Mouse (Mus musculus) liver, embryonic 11.5 days (tissue): ENCODE data around the gene Zfp872. TPM values are rescaled to one million over a fixed set of nuclear protein-coding genes. Genes with fewer than 3 reads are reported as not detected.
A peak's percentile ranks its signal among the peaks of the same experiment; 100 is the strongest.
"Not testable (repeated sequence)": the region's sequence is repeated elsewhere in the genome, so short reads cannot be mapped to it uniquely, and the experiment has no call there.

ENCODE experiments used
- ATAC-seq: fragments of 200-750 bp; cut with Nextera tagmentation; replicated peaks from 2 replicates; pipeline ENCODE4 v1.8.0; 2017; ENCODE audit warnings: moderate number of reproducible peaks, mild to moderate bottlenecking, moderate TSS enrichment, moderate library complexity; ENCODE audit not compliant: low FRiP score
- DNase-seq: peaks from one replicate; pipeline ENCODE4 v3.0.0-alpha.2; 2017; ENCODE audit warnings: low spot score
- H3K27ac ChIP-seq: fragments of 300-500 bp; sonication (generic); 2 replicates; pipeline ENCODE4 v1.5.1; 2014; ENCODE audit warnings: mild to moderate bottlenecking, low read depth, low read length, control low read depth
- H3K27me3 ChIP-seq: fragments of 300-500 bp; sonication (generic); replicated peaks from 2 replicates; pipeline ENCODE4 v1.6.1; 2014; ENCODE audit warnings: low read length, mixed read lengths; ENCODE audit not compliant: control insufficient read depth, insufficient read depth
- H3K36me3 ChIP-seq: fragments of 300-500 bp; sonication (generic); 2 replicates; pipeline ENCODE4 v1.6.1; 2014; ENCODE audit warnings: mild to moderate bottlenecking, low read length, moderate library complexity, mixed read lengths; ENCODE audit not compliant: control insufficient read depth, insufficient read depth
- H3K4me1 ChIP-seq: fragments of 300-500 bp; sonication (generic); replicated peaks from 2 replicates; pipeline ENCODE4 v1.6.1; 2014; ENCODE audit warnings: low read length, mixed read lengths; ENCODE audit not compliant: control insufficient read depth, insufficient read depth
- H3K4me2 ChIP-seq: fragments of 300-500 bp; sonication (generic); 2 replicates; pipeline ENCODE4 v1.6.1; 2014; ENCODE audit warnings: mild to moderate bottlenecking, control low read depth, moderate library complexity
- H3K4me3 ChIP-seq: fragments of 300-500 bp; sonication (generic); 2 replicates; pipeline ENCODE4 v1.5.1; 2014; ENCODE audit warnings: low read depth, low read length, control low read depth
- H3K9ac ChIP-seq: fragments of 300-500 bp; sonication (generic); 2 replicates; pipeline ENCODE4 v1.6.1; 2014; ENCODE audit warnings: low read depth, low read length, control low read depth
- H3K9me3 ChIP-seq: fragments of 300-500 bp; sonication (generic); 2 replicates; pipeline ENCODE4 v1.6.1; 2016; ENCODE audit warnings: low read length, inconsistent platforms, mixed read lengths; ENCODE audit not compliant: control insufficient read depth
- WGBS: fragments of 180-500 bp; shearing (Covaris S2); extraction: QIAGEN DNeasy Blood & Tissue Kit; methylation state at CpG from one replicate; pipeline ENCODE4 v1.1.7; 2014; 5-methylcytosine and 5-hydroxymethylcytosine counted together
- polyA plus RNA-seq: library from polyadenylated mRNA; unstranded; fragments of >200 nt; fragmentation: Nextera tagmentation; extraction: Ambion mirVana; gene quantifications from 2 replicates; pipeline ENCODE4 v1.2.1, GENCODE M21; 2014

The Zfp872 gene
- polyA plus RNA-seq, 1 experiment from 2014 or later: 0.15 TPM

DNA sequence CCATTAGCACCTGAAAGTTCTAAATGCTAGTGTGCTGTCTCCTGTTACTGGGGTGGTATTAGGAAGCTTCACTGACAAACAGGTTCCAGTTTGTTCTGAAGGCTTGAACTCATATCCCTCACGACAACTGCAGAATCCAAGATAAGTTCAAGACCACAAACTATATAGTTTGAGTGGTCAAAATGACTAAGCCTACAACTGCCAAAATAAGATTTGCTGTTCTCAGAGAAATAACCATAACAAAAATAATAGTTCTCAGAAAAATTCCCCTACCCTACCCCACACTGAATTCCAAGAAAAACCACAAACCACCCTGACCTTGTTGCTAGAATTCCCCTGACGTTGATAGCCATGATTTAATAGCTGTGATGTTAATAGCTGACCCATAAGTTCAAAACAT is 26.7 kb downstream of the Zfp872 start:
- no peak for DNase-seq
- 33% methylated on average over 2 of the region's 2 CpGs for WGBS
- H3K4me2 ChIP-seq: no peak overlapping the region

DNA sequence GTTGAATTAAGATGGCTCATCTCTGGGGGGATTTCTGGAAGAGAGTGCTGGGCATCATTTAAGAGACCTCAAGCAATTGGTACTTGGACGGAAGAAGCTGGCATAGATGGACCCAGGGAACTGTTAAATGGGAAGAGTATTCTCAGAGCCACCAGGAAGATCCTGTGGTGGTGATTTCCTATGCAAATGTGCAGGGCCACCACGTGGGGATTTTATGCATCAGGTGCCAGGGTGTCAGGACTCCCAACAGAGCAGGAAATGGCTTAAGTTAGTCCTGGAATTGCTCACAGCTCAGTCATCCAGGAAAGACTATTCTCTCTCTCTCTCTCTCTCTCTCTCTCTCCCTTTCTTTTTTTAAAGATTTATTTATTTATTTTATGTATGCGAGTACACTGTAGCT is 28.8 kb downstream of the Zfp872 start:
- Histone ChIP-seq H3K9me3 (no peaks in the 10 kb centered on the region), H3K4me1 (no peaks in the 10 kb centered on the region), H3K4me3 (no peak overlapping the region), H3K36me3 (no peaks in the 10 kb centered on the region), H3K9ac (no peak overlapping the region), H3K27ac (no peak overlapping the region), H3K4me2 (no peak overlapping the region), H3K27me3 (no peaks in the 10 kb centered on the region)
- ATAC-seq (no peak), DNase-seq (no peak)
- 54% methylated on average over 3 of the region's 3 CpGs for WGBS

More for the DNA sequence above, 26.7 kb downstream of the Zfp872 start:
- Histone ChIP-seq H3K4me3 (no peak overlapping the region), H3K4me1 (no peaks in the 10 kb centered on the region), H3K9ac (no peak overlapping the region), H3K27ac (no peak overlapping the region), H3K36me3 (no peaks in the 10 kb centered on the region), H3K9me3 (no peaks in the 10 kb centered on the region), H3K27me3 (no peaks in the 10 kb centered on the region)
- no peak for ATAC-seq

DNA sequence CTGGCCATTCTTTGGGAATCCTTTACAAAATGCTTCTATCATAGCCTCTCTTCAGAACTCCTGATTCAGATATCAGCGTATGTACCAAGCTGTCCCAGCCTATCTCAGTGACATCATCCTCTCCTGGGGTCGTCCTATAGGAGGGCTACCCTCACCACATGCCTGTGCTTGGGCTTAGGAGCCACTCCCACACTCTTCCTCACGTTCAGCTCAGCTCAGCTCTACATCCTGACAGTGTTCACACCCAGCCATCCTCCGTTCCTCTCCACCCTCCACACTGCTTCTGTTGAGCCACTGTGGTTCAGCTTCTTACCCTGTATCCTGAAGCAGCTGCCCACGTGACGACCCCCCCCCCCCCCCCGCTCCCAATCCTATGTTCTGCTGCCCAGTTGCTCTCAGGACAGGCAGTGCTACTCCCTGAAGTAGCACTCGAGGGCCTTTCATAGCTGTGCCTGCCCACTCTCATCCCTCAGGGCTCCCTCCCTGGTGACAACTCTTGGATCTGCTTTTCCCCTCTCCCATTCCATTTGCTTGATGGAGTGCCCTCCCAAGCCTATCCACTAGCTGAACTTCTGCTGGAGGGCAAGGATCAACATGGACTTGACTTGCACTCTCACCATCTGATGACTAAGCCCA is 30.1 kb downstream of the Zfp872 start:
- Histone ChIP-seq H3K36me3 (no peaks in the 10 kb centered on the region), H3K27ac (no peak overlapping the region), H3K27me3 (no peaks in the 10 kb centered on the region), H3K4me2 (no peak overlapping the region), H3K9me3 (no peaks in the 10 kb centered on the region), H3K4me3 (no peak overlapping the region), H3K9ac (no peak overlapping the region), H3K4me1 (no peaks in the 10 kb centered on the region)
- WGBS: 46% methylated on average over 8 of the region's 8 CpGs
- DNase-seq: no peak
- ATAC-seq: no peak

DNA sequence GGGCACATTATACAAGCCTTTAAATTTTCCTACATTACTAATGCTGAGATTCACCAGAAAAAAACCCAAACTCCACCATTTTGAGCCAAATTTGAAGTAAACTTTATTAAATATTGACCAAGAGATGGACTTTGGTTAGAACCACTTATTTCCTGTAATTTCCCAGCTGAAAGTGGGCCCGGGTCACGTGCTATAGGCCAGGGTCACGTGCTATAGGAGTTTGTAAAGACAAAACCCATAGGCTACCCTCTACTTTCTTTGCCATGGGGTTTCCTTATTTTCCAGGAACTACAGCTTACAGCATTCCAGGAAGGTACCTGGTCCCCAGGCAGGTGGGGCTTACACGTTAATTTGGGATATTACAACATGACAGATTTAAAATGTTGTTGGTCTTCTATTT is 36.2 kb downstream of the Zfp872 start:
- WGBS: 89% methylated on average over 4 of the region's 4 CpGs
- no peak for ATAC-seq
- no peak overlapping the region for H3K4me3 ChIP-seq
- no peaks in the 10 kb centered on the region for H3K9me3 ChIP-seq
- no peak overlapping the region for H3K4me2 ChIP-seq
- H3K4me1 ChIP-seq: no peaks in the 10 kb centered on the region; the same call in 1 of the 2 replicates
- DNase-seq: no peak
- no peak overlapping the region for H3K27ac ChIP-seq
- no peaks in the 10 kb centered on the region for H3K36me3 ChIP-seq
- no peak overlapping the region for H3K9ac ChIP-seq
- no peaks in the 10 kb centered on the region for H3K27me3 ChIP-seq

DNA sequence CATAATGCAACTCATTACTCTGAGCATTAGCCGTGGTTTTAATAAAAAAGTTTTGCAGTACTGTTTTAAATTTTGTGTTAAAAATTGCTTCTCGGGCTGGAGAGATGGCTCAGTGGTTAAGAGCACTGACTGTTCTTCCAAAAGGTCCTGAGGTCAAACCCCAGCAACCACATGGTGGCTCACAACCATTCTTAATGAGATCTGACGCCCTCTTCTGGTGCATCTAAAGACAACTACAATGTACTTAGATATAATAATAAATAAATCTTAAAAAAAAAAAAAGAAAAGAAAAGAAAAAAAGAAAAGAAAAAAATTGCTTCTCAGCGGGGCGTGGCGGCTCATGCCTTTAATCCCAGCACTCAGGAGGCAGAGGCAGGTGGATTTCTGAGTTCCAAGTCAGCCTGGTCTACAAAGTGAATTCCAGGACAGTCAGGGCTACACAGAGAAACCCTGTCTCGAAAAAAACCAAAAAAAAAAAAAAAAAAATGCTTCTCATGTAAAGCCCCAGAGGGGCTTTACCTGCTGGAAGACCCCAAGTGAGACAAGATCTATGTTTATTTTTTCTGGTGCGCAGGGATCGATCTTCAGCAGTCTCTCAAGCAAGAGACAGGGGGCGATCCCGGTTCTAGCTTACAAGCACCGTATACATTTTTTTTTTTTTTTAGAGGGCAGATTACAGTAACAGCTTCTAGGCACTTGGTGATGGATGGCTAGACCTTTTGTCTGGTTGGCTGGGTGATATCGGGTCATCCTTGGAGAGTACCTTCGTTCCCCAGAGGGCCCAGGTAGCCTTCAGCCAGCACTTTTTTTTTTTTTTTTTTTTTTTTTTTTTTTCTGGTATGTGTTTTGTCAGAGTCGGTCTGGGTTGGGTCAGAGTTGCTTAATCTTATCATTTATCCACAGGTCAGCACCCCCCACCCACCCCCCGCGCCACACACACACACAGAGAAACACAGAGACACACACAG is 36.9 kb downstream of the Zfp872 start:
- Histone ChIP-seq H3K27me3 (no peaks in the 10 kb centered on the region), H3K9ac (peak overlapping the region; percentile 69), H3K4me1 (no peaks in the 10 kb centered on the region; the same call in 1 of the 2 replicates), H3K27ac (peak overlapping the region; percentile 60; the same call in 1 of the 2 replicates), H3K4me2 (peak overlapping the region; percentile 81), H3K9me3 (no peaks in the 10 kb centered on the region), H3K36me3 (no peaks in the 10 kb centered on the region), H3K4me3 (peak overlapping the region; percentile 59)
- peak; percentile 53 for ATAC-seq
- peak; percentile 58 for DNase-seq
- 18% methylated on average over 17 of the region's 17 CpGs for WGBS

DNA sequence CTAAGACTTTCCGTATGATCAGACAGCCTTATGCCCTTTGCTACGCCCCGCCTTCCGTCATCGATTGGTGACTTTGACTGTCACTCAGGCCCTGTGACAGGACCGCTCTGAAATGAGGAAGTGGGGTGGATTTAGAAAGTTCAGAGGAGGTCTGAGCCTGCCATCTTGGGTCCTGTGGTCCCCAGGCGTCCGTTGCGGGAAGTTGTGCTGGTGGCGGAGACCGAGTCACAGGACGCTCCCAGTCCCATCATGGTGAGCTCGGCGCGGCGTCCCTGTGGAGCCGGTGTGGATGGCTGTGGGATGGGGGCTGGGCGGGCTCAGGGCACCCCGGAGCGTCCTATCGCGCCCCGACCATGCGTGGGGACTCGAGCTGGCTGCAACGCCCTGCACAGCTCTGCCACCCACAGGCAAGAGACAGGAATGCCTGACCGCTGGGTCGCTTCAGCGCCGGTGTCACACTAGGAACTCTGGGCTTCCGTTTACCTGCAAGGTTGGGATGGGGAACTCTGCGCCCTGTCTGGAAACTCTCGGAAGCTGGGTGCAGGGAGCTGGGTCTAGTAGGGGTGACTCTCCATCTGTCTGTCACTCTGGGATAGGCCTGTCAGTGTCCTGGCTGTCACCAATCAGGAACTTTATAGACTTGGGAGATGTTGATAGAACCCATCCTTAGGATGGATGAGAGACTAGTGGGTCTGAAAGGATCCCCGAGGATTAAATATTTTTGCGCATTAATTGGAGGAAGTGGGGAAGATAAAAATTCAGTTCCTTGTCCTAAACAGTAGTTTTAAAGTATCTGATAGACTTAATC is 37.9 kb downstream of the Zfp872 start, which contains the start of gene Zfp809:
Gene Zfp809, plus strand, starts transcription at position 134 of the 808 bp plus-strand sequence.
- peak within 1 kb of the TSS; percentile 81 for H3K4me2 ChIP-seq
- peak within 1 kb of the TSS; percentile 60 for H3K27ac ChIP-seq
- peak within 1 kb of the TSS; percentile 69 for H3K9ac ChIP-seq
- peak; percentile 96 for DNase-seq
- no peaks in the 10 kb centered on the region for H3K9me3 ChIP-seq
- ATAC-seq: peak; percentile 98
- no peaks in the 10 kb centered on the region for H3K27me3 ChIP-seq
- no peaks in the 10 kb centered on the region for H3K36me3 ChIP-seq
- H3K4me3 ChIP-seq: peak within 1 kb of the TSS; percentile 59
- no peaks in the 10 kb centered on the region; the same call in 1 of the 2 replicates for H3K4me1 ChIP-seq
- WGBS: 1% methylated on average over 35 of the region's 35 CpGs

DNA sequence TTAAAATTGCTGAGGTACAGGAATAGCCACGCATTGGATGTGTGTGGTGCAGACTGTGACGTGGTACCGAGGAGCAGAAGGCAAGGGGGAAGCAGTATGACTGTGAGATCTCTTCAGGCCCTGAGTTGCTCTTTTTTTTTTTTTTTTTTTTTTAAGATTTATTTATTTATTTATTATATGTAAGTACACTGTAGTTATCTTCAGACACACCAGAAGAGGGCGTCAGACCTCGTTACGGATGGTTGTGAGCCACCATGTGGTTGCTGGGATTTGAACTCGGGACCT is 38.4 kb downstream of the Zfp872 start:
- not testable (repeated sequence) for H3K9me3 ChIP-seq, H3K27me3 ChIP-seq, DNase-seq, ATAC-seq, H3K27ac ChIP-seq, H3K4me1 ChIP-seq, H3K36me3 ChIP-seq
- WGBS: 48% methylated on average over 7 of the region's 7 CpGs
- H3K4me3 ChIP-seq: peak overlapping the region; percentile 59
- H3K4me2 ChIP-seq: peak overlapping the region; percentile 81
- peak overlapping the region; percentile 69; the same call in 1 of the 2 replicates for H3K9ac ChIP-seq

DNA sequence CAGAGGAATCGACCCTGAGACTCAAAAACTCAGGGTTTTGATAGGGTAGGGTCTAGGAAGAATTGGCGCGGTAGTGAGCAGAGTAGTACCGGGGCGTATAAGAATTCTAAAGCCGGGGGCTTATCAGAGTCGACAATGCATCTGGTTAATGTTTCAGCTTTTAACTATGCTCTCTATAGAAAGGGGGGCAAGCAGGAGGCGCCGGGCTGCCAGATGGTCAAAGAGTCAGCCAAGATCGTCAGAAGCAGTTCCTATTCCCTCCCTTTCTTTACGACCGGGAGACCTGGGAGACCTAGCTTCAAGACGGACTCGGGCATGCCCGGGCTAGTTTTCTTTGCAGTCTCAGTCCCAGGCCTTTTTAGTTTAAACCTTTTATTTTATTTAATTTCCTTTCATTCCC is 39.0 kb downstream of the Zfp872 start:
- H3K4me3 ChIP-seq: no peak overlapping the region
- no peaks in the 10 kb centered on the region for H3K9me3 ChIP-seq
- ATAC-seq: no peak
- no peak overlapping the region for H3K27ac ChIP-seq
- H3K27me3 ChIP-seq: no peaks in the 10 kb centered on the region
- no peak for DNase-seq
- no peak overlapping the region; the same call in 1 of the 2 replicates for H3K4me2 ChIP-seq
- H3K4me1 ChIP-seq: no peaks in the 10 kb centered on the region; the same call in 1 of the 2 replicates
- H3K36me3 ChIP-seq: no peaks in the 10 kb centered on the region
- WGBS: 84% methylated on average over 15 of the region's 15 CpGs
- no peak overlapping the region for H3K9ac ChIP-seq
